Mouse (Mus musculus) T-helper 17 cell (primary cell): ENCODE measurements around the gene Peli1.

Experiments
- in situ Hi-C, 2 experiments: fragments of 300-600 bp; cut with MboI, MseI; formaldehyde crosslinking; loops; 1 replicate in 1 of 2; 2 replicates in 1 of 2; pipeline ENCODE4 v1.15.1; 2025; ENCODE audit warnings: high pct_unique_total_duplicates in 2 of 2

The Peli1 gene

GRCm38 (mm10) chr11:21178343-21178742 lies 87.3 kb downstream of the Peli1 start:
- in situ Hi-C loops = loop anchor here in 1 of 2 experiments (10.0 to 25.0 kb wide), 2 partner anchors 384 kb away; partner anchors contain the start of genes Mdh1 and Wdpcp

- in situ Hi-C loops = loop anchor here in 1 of 2 experiments (10.0 to 25.0 kb wide), 2 partner anchors 383 to 384 kb away; partner anchors contain the start of genes Mdh1 and Wdpcp
Measured at GRCm38 (mm10) chr11:21178998-21179645, 88.0 kb downstream of the Peli1 start.

DNA sequence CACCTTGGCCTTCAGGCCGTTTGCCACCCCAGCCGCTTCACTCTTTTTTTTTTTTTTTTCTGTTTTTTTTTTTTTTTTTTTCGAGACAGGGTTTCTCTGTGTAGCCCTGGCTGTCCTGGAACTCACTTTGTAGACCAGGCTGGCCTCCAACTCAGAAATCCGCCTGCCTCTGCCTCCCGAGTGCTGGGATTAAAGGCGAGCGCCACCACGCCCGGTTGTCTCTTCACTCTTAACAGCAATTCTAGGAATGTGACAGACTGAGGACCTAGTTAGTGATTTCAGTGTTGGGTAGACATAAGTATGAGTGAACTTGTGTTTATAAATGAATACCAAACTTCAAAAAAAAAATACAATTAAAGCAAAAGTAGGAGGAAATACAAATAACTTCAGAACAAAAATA lies 88.8 kb downstream of the Peli1 start:
- in situ Hi-C loops = loop anchor here (10.0 to 25.0 kb wide), 3 partner anchors 265 to 385 kb away; partner anchors contain the start of genes Mdh1 (in 1 of the 2) and Wdpcp (in 1 of the 2)

DNA sequence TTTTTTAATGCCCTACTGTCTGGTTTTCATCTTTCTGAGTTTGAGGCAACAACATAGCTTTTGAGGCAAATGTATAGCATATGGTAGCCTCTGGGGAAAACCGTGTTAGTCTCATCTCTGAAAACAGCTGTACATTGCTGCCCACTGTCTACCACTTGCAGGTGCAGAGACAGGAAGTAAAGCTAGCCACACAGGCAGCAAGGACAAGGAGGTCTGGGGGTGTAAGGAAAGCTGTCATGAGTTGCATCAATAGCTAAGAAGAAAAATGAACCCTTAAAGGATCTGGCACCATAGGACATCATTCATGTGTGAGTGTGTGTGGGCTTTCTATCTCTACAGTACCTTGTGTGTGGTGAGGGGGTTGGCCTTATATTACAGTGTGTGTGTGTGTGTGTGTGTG lies 89.6 kb downstream of the Peli1 start:
- in situ Hi-C loops = loop anchor here (10.0 to 25.0 kb wide), 2 partner anchors 266 to 382 kb away; partner anchors contain the start of genes Mdh1 (in 1 of the 2) and Wdpcp (in 1 of the 2)

GRCm38 (mm10) chr11:21181616-21182015 lies 90.5 kb downstream of the Peli1 start:
- in situ Hi-C loops = loop anchor here (10.0 to 25.0 kb wide), 2 partner anchors 267 to 381 kb away; partner anchors contain the start of genes Mdh1 (in 1 of the 2) and Wdpcp (in 1 of the 2)

DNA sequence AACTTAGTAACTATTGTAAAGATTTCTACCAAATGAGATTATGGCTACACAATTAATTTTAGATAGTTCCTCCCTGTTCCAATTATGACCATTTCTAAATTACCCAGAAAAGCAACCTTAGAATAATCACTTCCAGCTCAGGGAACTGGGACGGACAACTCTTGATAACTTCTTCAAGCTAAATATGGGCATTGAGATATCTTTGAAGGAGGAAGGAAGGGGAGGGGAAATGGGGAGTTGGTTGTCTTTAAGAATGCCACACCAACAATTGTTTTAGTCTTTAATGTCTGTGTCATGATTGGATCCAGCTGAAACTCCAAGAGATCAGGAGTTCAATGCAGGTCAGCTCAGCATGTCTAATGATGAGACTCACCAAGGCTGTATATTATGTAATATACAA lies 91.6 kb downstream of the Peli1 start:
- in situ Hi-C loops = loop anchor here (10.0 to 25.0 kb wide), 2 partner anchors 268 to 380 kb away; partner anchors contain the start of genes Mdh1 (in 1 of the 2) and Wdpcp (in 1 of the 2)

GRCm38 (mm10) chr11:21191821-21192220 lies 100.7 kb downstream of the Peli1 start:
- in situ Hi-C loops = loop anchor here in 1 of 2 experiments (25.0 kb wide), 1 partner anchor 370 kb away; the partner anchor contains the start of genes Mdh1 and Wdpcp

GRCm38 (mm10) chr11:21194851-21195250 lies 103.8 kb downstream of the Peli1 start:
- in situ Hi-C loops = loop anchor here (5.0 to 25.0 kb wide), 3 partner anchors 72 to 398 kb away; partner anchors contain the start of genes Mdh1 (in 1 of the 2) and Wdpcp (in 1 of the 2)
